Mouse (Mus musculus) testis, adult 2 months (tissue): Measurements from ENCODE around the gene Rngtt.

ENCODE experiments used
- CTCF ChIP-seq: fragments of 200-500 bp; IDR thresholded peaks from 2 replicates; pipeline ENCODE4 v1.5.1; 2012; ENCODE audit warnings: low read depth, mild to moderate bottlenecking, inconsistent platforms, low read length, moderate library complexity; ENCODE audit not compliant: control insufficient read depth, insufficient read depth, insufficient replicate concordance
- POLR2A ChIP-seq: fragments of 200-500 bp; IDR thresholded peaks from 2 replicates; pipeline ENCODE4 v1.6.1; 2012; ENCODE audit warnings: low read depth, mild to moderate bottlenecking, inconsistent platforms, low read length, moderate library complexity; ENCODE audit not compliant: control insufficient read depth

- TF ChIP-seq POLR2A, result no peak
- TF ChIP-seq CTCF, result no peak
Observed at GRCm38 (mm10) chr4:33390660-33391059, 80.5 kb downstream of the Rngtt start.
